16 mouse cellular contexts compared by ENCODE assay signal in genomic region chr6:120151616-120152053, GRCm38 (mm10). TPM values are rescaled to one million over a fixed set of nuclear protein-coding genes. Genes with fewer than 3 reads are reported as not detected.
DNase-seq lines count a peak whose midpoint lies in the region; ATAC-seq and TF ChIP-seq lines count a peak whose summit lies in the region.
"Had no signal": no experiment of that assay in that cellular context is flagged by ENCODE, and none has a peak within 500 bp of the region (broad histone marks: within the 10 kb centered on the region; RNA-seq: fewer than 3 reads in every experiment).

No protein-coding gene starts in this region.

- TF ChIP-seq POLR2A in kidney, adult 2 months (IDR thresholded peaks at IDR 0.05; ENCODE audit: low read depth, low read length): no peak
- TF ChIP-seq POLR2A in CH12.LX (IDR thresholded peaks at IDR 0.05; ENCODE audit: low read depth, low read length): peak; percentile 51; the same call in 1 of the 2 replicates

- no peak overlapping the region for H3K27ac ChIP-seq in kidney, adult 2 months (ENCODE audit: insufficient read depth, low read depth, low read length)
- peak overlapping the region; percentile 95 for H3K27ac ChIP-seq in CH12.LX (ENCODE audit: insufficient read depth, low read depth)
- H3K27ac ChIP-seq: hindbrain, embryonic 13.5 days; limb, embryonic 10.5 days; neural tube, embryonic 12.5 days had no signal

- dilution Hi-C loops in CH12.LX (cut with MboI; ENCODE audit: extremely low pct_ligation_motif_present, extremely low pct_unique_long_range_greater_than_20kb, low sequenced_read_pairs): no loop called here

- peak; percentile 47 for TF ChIP-seq RAD21 in CH12.LX (IDR thresholded peaks at IDR 0.05; ENCODE audit: low read depth, low read length)

- H3K4me1 ChIP-seq in kidney, adult 2 months (ENCODE audit: control insufficient read depth, insufficient read depth, low read length): no peaks in the 10 kb centered on the region
- peaks cover 48 to 84% of the 10 kb centered on the region in 2 experiments for H3K4me1 ChIP-seq in CH12.LX (ENCODE audit: control insufficient read depth in 1 of 2, insufficient read depth in 2 of 2)
- H3K4me1 ChIP-seq: neural tube, embryonic 12.5 days had no signal

- TF ChIP-seq EP300 in CH12.LX (IDR thresholded peaks at IDR 0.05; ENCODE audit: low read length): peak; percentile 58

- no peaks in the 10 kb centered on the region for H3K9me3 ChIP-seq in CH12.LX (replicated peaks; ENCODE audit: low read length)
- H3K9me3 ChIP-seq: hindbrain, embryonic 13.5 days; limb, embryonic 10.5 days; megakaryocyte, embryonic 14.5 days; neural tube, embryonic 12.5 days had no signal

- in situ Hi-C loops in CH12.LX (cut with MboI; ENCODE audit: low pct_ligation_motif_present, low pct_unique_long_range_greater_than_20kb, low sequenced_read_pairs): loop anchor here (5.0 to 10.0 kb wide), 3 partner anchors 34 to 117 kb away; partner anchors contain the start of gene Wnk1

- H3K27me3 ChIP-seq in kidney, adult 2 months (replicated peaks; ENCODE audit: control insufficient read depth, insufficient read depth, low read length): no peaks in the 10 kb centered on the region
- no peaks in the 10 kb centered on the region for H3K27me3 ChIP-seq in CH12.LX (replicated peaks)
- H3K27me3 ChIP-seq: hindbrain, embryonic 13.5 days; neural tube, embryonic 12.5 days had no signal

- ATAC-seq in common myeloid progenitor, adult 5-6 weeks (replicated peaks; ENCODE audit: low read depth, poor library complexity, severe bottlenecking): 0 out of 2 replicates have a peak, but pooled peaks have one; percentile 13
- peak; percentile 84 for ATAC-seq in monocyte, adult 5-6 weeks (replicated peaks; ENCODE audit: insufficient number of reproducible peaks, low FRiP score, low TSS enrichment, poor library complexity, severe bottlenecking)

- no peak for TF ChIP-seq CTCF in kidney, adult 2 months (conservative IDR thresholded peaks at IDR 0.05; ENCODE audit: insufficient read depth, insufficient read length, low read depth, low read length)
- TF ChIP-seq CTCF in CH12.LX (conservative IDR thresholded peaks at IDR 0.05 in 1 of 2, IDR thresholded peaks at IDR 0.05 in 1 of 2; ENCODE audit: low read depth in 2 of 2, low read length in 2 of 2): peak in 1 of 2 experiments; percentile 48; a peak in 2 of 4 replicates

- no peak overlapping the region for H3K9ac ChIP-seq in CH12.LX (ENCODE audit: insufficient read depth, low read depth)
- H3K9ac ChIP-seq: hindbrain, embryonic 13.5 days; neural tube, embryonic 12.5 days had no signal

- peak overlapping the region; percentile 24; the same call in 1 of the 2 replicates for H3K4me2 ChIP-seq in CH12.LX (ENCODE audit: insufficient read depth, low read depth, poor library complexity, severe bottlenecking)
- H3K4me2 ChIP-seq: hindbrain, embryonic 13.5 days; neural tube, embryonic 12.5 days had no signal

- DNase-seq in kidney, adult 2 months: peak; percentile 52
- DNase-seq in kidney, postnatal 4 days: no peak
- DNase-seq in CH12.LX (ENCODE audit: extremely low read depth): peak; percentile 92
- no peak for DNase-seq in layer of hippocampus, postnatal 14 days (ENCODE audit: low spot score in 2 of 2)
- DNase-seq in cerebellum, adult 11-12 months: no peak
- DNase-seq: cerebellum, postnatal 14 days; kidney, postnatal 14 days; right cerebral cortex, postnatal 14 days had no signal

- H3K79me2 ChIP-seq in CH12.LX (replicated peaks; ENCODE audit: control insufficient read depth, extremely low read depth, insufficient read depth, poor library complexity, severe bottlenecking): no peaks in the 10 kb centered on the region

- H3K4me3 ChIP-seq in kidney, adult 2 months (ENCODE audit: insufficient read depth, low read depth, low read length): no peak overlapping the region
- H3K4me3 ChIP-seq in CH12.LX (replicated peaks in 1 of 3; ENCODE audit: low read depth in 2 of 3, low read length in 2 of 3, poor library complexity in 1 of 3): peak overlapping the region in 1 of 3 experiments; percentile 20
- H3K4me3 ChIP-seq: erythroblast, embryonic 14.5 days; hindbrain, embryonic 13.5 days; limb, embryonic 10.5 days; megakaryocyte, embryonic 14.5 days; neural tube, embryonic 12.5 days had no signal

- 63% methylated on average over 3 of the region's 3 CpGs for WGBS in kidney, adult 2 months

- no peaks in the 10 kb centered on the region for H3K36me3 ChIP-seq in kidney, adult 2 months (ENCODE audit: control insufficient read depth, insufficient read depth, low read length)
- no peaks in the 10 kb centered on the region for H3K36me3 ChIP-seq in CH12.LX (replicated peaks in 1 of 2; ENCODE audit: control insufficient read depth in 1 of 2, insufficient read depth in 1 of 2, low read length in 1 of 2)
- H3K36me3 ChIP-seq: hindbrain, embryonic 13.5 days; limb, embryonic 10.5 days; neural tube, embryonic 12.5 days had no signal

TF ChIP-seq in CH12.LX, 34 proteins besides CTCF, POLR2A, EP300 and RAD21:
- TF ChIP-seq MXI1 (IDR thresholded peaks at IDR 0.05; ENCODE audit: low read depth, low read length): no peak
- no peak for TF ChIP-seq E2F4 (IDR thresholded peaks at IDR 0.05; ENCODE audit: insufficient replicate concordance, low read depth, low read length)
- TF ChIP-seq KAT2A (IDR thresholded peaks at IDR 0.05; ENCODE audit: insufficient replicate concordance, low read length): no peak
- no peak; the same call in 1 of the 2 replicates for TF ChIP-seq SIN3A (IDR thresholded peaks at IDR 0.05; ENCODE audit: low read length)
- TF ChIP-seq MAZ (IDR thresholded peaks at IDR 0.05; ENCODE audit: low read depth, low read length): no peak
- TF ChIP-seq GABPA (IDR thresholded peaks at IDR 0.05; ENCODE audit: insufficient replicate concordance, low read depth, low read length): no peak
- TF ChIP-seq NRF1 (IDR thresholded peaks at IDR 0.05; ENCODE audit: low read depth, low read length): no peak
- peak; percentile 96 for TF ChIP-seq JUN (IDR thresholded peaks at IDR 0.05; ENCODE audit: insufficient read depth, low read depth, low read length)
- TF ChIP-seq PAX5 (IDR thresholded peaks at IDR 0.05; ENCODE audit: low read length): no peak
- no peak for TF ChIP-seq POLR2AphosphoS2 (IDR thresholded peaks at IDR 0.05; ENCODE audit: low read depth, low read length)
- no peak for TF ChIP-seq ETS1 (conservative IDR thresholded peaks at IDR 0.05; ENCODE audit: low read depth, low read length)
- TF ChIP-seq CHD2 (IDR thresholded peaks at IDR 0.05; ENCODE audit: low read length): peak; percentile 70; the same call in 1 of the 2 replicates
- TF ChIP-seq BHLHE40 (IDR thresholded peaks at IDR 0.05; ENCODE audit: low read depth, low read length): no peak
- peak; percentile 97 for TF ChIP-seq MEF2A (IDR thresholded peaks at IDR 0.05; ENCODE audit: borderline replicate concordance, low read depth, low read length)
- TF ChIP-seq UBTF (IDR thresholded peaks at IDR 0.05; ENCODE audit: low read depth, low read length): no peak
- no peak for TF ChIP-seq MAX (IDR thresholded peaks at IDR 0.05; ENCODE audit: low read length)
- TF ChIP-seq ZMIZ1 (IDR thresholded peaks at IDR 0.05; ENCODE audit: low read depth, low read length): no peak
- no peak for TF ChIP-seq MAFK (IDR thresholded peaks at IDR 0.05; ENCODE audit: insufficient replicate concordance, low read length)
- peak; percentile 76 for TF ChIP-seq JUND (conservative IDR thresholded peaks at IDR 0.05; ENCODE audit: low read depth, low read length)
- peak; percentile 55; the same call in 1 of the 2 replicates for TF ChIP-seq MYC (IDR thresholded peaks at IDR 0.05; ENCODE audit: low read depth, low read length)
- no peak for TF ChIP-seq NELFE (IDR thresholded peaks at IDR 0.05; ENCODE audit: low read depth, low read length)
- no peak for TF ChIP-seq ZC3H11A (IDR thresholded peaks at IDR 0.05; ENCODE audit: low read depth, low read length)
- TF ChIP-seq HCFC1 (IDR thresholded peaks at IDR 0.05; ENCODE audit: low read depth, low read length): no peak; the same call in 1 of the 2 replicates
- TF ChIP-seq CHD1 (IDR thresholded peaks at IDR 0.05; ENCODE audit: low read depth, low read length): no peak
- TF ChIP-seq USF2 (conservative IDR thresholded peaks at IDR 0.05; ENCODE audit: low read depth, low read length): no peak
- no peak for TF ChIP-seq USF1 (IDR thresholded peaks at IDR 0.05; ENCODE audit: low read depth, low read length)
- TF ChIP-seq IRF4 (IDR thresholded peaks at IDR 0.05; ENCODE audit: low read depth, low read length): peak; percentile 37; the same call in 1 of the 2 replicates
- TF ChIP-seq ZNF384 (IDR thresholded peaks at IDR 0.05; ENCODE audit: low read depth, low read length): peak; percentile 98
- 0 out of 2 replicates have a peak, but pooled peaks have one; percentile 24 for TF ChIP-seq ELF1 (IDR thresholded peaks at IDR 0.05; ENCODE audit: low read depth, low read length)
- no peak for TF ChIP-seq ZKSCAN1 (IDR thresholded peaks at IDR 0.05; ENCODE audit: borderline replicate concordance, low read depth, low read length)
- peak; percentile 40 for TF ChIP-seq TCF12 (IDR thresholded peaks at IDR 0.05; ENCODE audit: low read depth, low read length)
- no peak; the same call in 1 of the 2 replicates for TF ChIP-seq SMC3 (IDR thresholded peaks at IDR 0.05; ENCODE audit: low read depth, low read length)
- TF ChIP-seq RCOR1 (conservative IDR thresholded peaks at IDR 0.05; ENCODE audit: low read depth, low read length): no peak
- peak; percentile 78; the same call in 1 of the 2 replicates for TF ChIP-seq TBP (conservative IDR thresholded peaks at IDR 0.05; ENCODE audit: low read depth, low read length)

RNA-seq across cellular contexts. Expression of gene Ninj2, which starts 58.5 kb away (rescaled TPM):
- polyA plus RNA-seq in kidney, adult 2 months (2012; rRNA removed): not detected in 2 replicates
- 4.6 and 6.5 TPM in 2 replicates for total RNA-seq in CH12.LX (2012; rRNA removed)
- not detected in 2 replicates for total RNA-seq in CH12.LX (2014; rRNA removed)
- polyA plus RNA-seq in CH12.LX (2012; ENCODE audit: insufficient read length, low read depth): 0.97 and 1.1 TPM in 2 replicates
- total RNA-seq in common myeloid progenitor, adult 5-6 weeks (2017): not detected in 2 replicates
- total RNA-seq in monocyte, adult 5-6 weeks (2017): 1.4 TPM in 1 of 3 replicates, not detected in the others
- total RNA-seq in layer of hippocampus, postnatal 14 days (2021): under 1 TPM; 0.69 to 0.81 TPM
- total RNA-seq: adrenal gland, postnatal 4 days had no signal
- polyA plus RNA-seq: erythroblast, embryonic 14.5 days; hindbrain, embryonic 13.5 days; limb, embryonic 10.5 days; neural tube, embryonic 12.5 days had no signal

Comparison
In these comparisons a context has a peak if more than half of its experiments do, and no peak if none do; other contexts are left out.
1. DNase-seq: peak in kidney, adult 2 months (single experiment) and CH12.LX (single experiment); none in kidney, postnatal 4 days (0 of 2), layer of hippocampus, postnatal 14 days (0 of 2) and cerebellum, adult 11-12 months (single experiment).